Mouse (Mus musculus): ENCODE measurements around the gene Cdk5.

The Cdk5 gene

DNA sequence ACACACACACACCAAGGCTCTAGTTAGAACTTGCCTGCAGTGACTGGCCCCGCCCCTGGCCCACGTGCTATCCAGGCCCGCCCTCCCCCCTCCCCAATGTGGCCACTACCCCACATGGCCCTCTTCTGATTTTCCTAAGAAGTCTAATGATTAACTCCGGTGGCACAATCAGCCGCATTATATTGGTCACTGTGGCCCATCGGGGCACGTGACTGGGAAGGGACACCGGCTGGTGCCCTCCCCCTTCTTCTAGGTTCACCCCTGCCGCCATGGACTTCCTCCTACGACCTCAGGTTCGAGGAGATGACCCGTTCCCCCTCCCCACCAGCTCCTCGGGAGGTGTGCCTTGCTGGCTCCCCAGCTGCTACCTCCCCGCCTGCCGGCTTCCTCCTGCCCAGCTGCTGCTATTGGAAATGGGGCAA, 4.7 kb upstream of the Cdk5 start:
- DNase-seq (ENCODE audit: low spot score): no peak

DNA sequence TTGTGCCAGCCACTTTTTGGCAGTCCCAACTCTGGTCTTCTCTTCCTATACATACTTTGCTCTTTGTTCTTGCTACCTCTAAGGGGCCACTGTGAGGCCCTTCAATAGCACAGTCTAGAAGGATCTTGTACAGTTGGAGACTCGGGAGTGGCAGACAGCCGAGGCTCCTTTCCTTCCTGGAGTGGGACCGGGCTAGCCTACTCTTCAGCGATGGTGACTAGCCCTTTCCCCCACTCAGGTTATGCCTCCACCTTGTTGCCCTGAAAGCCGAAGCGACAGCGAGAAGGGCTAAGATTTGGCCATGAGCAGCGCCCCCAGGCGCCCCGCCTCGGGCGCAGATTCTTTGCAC, 3.9 kb upstream of the Cdk5 start:
- no peak for DNase-seq (ENCODE audit: low spot score)

DNA sequence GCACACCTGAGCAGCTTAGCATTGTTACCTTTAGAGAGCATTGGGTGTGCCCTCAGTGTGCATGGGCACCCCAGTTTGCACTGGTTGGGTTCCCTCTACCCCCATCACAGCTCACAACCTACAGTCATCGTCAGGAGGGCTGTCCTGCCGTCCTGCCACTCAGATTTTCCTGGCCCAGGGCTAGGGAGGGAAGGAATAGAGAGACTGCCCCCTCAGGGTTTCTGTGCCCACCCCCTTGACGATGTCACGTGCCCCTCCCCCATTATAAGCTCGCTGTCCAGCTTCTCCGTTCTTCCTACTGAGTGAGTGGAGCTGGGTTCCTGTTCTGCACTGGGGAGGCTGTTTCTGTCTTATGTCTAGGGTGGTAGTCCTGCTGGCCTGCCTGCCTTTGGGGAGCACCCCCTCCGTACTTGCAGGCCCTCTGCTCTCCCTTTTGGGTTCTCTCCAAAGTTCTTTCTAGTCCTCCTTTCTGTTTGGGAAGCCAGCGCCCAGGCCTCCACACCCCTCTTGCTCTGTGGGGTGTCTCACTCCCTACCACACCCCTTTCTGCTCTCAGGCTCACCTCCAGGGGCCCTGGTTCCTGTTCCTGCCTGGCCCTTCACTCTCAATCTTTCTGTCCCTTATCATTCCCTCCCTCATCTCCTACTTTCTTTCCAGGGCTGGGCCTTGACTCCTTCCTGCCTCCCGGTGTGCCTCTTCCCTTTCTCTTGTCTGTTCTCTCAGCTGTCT, 3.4 kb upstream of the Cdk5 start:
- no peak for DNase-seq (ENCODE audit: low spot score)

DNA sequence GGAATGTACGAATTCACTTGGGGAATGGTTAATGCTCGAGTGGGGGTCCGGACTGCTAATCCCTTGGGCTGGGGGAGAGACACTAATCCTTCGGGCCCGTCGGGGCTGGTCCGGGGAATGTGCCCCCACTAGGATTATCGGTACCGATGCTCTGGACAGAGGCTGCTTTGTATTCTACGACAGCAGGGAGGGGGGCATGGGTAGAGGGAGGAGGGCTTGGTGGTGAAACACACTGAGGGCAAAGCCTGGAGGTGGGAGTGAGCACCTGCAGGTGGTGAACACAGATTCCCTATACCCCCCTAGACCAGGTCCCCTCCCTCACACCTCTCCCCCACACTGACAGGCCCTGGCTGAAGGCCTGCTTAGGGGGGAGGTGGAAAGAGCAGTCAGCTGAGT, 2.7 kb upstream of the Cdk5 start:
- no peak for DNase-seq (ENCODE audit: low spot score)

DNA sequence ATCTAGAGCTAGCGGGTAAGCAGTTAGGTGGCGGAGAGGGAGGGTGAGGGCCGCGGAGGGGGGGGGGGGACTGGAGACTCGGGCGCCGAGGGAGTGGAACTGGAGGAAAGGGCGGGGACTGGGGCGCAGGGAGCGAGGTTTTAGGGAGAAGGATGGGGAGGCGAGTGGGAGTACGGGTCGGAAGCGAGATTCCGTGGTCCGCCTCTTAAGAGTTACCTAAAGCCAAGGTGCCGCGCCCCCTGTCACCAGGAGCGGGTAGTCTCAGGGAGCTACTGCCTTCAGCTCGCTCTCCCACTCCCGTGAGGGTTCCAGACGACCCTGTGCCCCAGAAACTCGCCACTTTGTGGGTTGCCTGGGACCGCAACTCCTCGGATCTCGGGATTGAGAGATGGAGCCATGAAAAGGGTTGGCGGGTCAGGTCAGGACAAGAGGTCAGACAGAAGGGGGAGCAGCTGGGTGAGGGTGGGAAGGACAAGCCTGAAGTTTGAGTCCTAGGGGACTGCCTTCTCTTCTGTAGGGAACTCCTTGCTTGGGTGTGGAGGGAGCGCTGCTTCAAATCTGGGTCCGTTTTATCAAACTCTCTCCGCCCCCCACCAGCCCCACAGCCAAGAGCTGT, 2.2 kb upstream of the Cdk5 start:
- DNase-seq (ENCODE audit: low spot score): peak; percentile 39

DNA sequence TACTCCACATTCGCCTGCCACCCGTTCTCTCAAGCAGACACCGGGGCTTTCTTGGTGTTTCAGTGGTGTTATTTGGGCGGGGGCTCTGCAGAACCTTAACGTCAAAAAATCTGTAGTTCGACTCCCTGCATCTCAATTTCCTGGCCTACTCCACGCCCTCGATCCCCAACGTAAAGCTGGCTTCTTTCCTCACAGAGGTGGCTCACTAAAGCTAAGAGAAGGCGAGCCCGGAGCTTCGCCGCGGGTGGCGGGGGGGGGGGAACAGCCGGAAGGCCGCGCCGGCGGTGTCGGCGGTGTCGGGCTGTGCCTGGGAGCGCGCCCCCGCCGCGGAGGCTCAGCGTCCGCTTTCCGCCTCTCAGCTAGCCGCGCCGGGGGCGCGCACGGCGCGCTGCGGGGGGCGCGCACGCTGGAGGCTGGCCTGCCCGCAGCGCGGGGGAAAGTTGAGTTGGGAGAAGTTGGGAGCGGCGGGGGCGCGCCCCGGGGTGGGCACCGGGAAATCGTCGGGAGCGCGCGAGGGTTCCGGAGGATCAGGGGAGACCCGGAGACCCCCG, 1.6 kb upstream of the Cdk5 start:
- peak; percentile 76 for DNase-seq (ENCODE audit: low spot score)

DNA sequence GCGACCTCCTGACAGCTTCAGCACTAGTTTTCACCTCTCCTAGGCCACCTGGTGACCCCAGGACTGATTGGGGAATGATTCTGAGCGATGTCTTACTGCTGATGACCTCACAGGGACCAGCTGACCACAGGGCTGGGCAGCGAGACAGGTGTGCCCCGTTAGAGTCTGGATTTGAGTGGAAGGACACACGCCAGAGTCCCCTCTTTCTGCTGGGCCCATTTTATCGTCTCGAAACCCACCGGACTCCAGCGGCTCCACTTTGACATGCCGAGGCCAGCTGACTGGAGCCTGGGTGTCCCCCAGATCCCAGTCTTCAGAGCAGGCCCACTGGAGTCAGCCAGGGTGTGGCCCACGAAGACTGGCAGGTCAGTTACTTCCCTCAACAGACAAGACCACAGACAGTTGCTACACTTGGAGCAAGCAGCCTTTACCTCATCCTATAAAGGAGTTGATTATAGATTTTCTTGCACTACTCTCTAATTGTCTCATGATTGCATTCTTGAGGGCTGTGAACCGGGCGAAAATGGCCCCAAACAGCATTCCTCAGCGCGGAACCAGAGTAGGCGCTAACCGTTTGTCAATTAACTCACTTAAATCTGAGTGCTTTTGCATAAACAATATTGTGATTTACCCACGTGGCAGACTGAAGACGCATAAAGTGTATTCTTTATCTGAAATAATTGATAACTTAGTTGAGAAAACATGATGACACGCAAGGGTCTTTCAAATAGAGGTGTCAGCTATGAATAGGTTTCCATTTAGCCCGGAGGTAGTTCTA, 863 bp upstream of the Cdk5 start:
- no peak for DNase-seq (ENCODE audit: low spot score)

DNA sequence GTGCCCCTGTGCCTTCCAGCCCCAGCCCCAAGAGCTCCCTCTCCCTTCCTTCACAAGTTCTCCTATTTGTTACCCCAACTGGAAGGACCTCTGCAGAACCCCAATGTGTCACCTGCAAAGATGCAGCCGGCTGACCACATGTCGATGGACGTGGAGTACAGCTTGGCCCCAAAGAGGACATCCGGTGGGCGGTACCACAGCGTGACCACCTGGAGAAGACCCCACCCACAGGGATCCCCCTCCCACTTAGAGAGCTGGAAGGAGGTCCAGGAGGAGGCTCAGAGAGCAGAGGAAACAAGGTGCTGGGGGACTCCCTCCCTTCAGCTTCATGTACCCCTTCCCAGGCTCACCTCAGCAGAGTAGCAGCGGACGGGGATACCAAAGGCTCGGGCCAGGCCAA, 2.9 kb downstream of the Cdk5 start:
- no peak for DNase-seq (ENCODE audit: low spot score)

DNA sequence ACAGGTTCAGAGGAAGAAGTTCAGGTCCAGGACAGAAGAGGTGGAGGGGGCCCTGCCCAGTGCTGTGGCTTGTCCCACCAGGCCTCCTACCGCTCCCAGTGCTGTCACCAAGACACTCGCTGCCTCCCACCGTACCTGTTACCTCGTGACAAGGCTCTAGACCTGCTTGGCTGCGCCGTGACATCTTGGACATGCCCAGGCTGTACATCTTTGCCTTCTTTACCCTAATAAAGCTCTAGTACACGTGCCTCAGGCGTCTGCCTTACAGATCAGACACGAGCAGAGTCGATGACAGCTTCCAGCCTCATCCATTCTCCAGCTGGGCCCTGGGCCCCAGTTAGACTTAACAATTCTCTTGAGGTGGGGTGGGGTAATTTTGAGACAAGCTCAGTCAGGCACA, 5.7 kb downstream of the Cdk5 start:
- no peak for DNase-seq (ENCODE audit: low spot score)

DNA sequence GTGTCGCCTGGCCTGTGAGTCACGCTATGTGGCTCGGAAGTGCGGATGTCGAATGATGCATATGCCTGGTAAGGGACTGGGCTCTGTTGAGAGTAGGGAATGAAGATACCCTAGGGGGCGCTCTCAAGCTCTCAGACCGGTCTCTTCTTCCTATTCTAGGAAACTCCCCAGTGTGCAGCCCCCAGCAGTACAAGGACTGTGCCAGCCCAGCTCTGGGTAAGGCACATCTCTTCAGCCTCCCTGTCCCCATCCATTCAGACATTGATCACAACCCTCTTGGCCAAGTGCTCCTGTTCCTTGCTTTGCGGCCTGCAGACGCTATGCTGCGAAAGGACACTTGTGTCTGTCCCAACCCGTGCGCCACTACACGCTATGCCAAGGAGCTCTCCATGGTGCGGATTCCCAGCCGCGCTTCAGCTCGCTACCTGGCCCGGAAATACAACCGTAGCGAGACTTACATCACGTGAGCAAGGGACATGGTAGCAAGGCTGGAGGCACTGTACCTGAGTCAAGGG, 7.1 kb downstream of the Cdk5 start:
- peak; percentile 49 for DNase-seq (ENCODE audit: low spot score)

DNA sequence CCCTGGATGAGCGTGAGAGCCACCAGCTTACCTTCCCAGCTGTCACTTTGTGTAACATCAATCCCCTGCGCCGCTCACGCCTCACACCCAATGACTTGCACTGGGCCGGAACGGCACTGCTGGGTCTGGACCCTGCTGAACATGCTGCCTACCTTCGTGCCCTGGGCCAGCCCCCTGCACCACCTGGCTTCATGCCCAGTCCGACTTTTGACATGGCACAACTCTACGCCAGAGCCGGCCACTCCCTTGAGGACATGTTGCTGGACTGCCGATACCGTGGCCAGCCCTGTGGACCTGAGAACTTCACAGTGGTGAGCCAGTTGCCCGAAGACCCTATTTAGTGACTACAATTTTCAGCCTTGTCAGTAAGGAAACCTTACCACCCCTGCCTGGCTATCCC, 9.4 kb downstream of the Cdk5 start:
- no peak for DNase-seq (ENCODE audit: low spot score)

DNA sequence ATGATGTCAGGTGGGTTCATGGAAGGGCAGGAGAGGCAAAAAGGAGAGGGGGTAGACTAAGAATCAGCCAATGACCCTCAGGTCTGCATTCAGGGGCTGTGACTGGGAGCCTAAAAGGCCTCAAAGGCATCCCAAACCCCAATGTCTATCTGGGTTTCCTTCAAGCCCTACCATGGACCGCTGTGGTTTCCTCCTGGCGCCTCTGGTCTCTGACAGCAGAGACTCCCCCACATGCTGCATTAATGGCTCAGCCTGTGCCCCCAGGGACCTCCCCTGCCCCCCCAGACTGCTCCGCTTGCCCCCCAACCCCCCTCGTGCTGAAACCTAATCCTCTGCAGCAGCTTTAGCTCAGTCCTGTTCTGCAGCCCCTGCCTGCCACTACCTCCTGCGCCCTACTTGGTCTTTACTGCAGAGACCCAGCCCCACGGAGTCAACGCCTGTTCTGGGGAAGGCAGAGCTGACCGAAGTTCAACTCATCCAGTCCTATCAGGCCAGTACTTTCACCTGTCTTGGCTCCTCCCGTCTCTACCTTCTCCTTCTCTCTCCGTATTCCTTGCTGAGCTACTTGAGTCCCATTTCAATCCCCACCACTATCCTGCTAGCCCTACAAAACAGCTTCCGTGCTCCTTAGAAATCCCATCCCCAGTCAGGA, 10.2 kb downstream of the Cdk5 start, which contains the start of gene Asic3:
Gene Asic3, plus strand, starts transcription at position 351 of the 652 bp plus-strand sequence.
- DNase-seq (ENCODE audit: low spot score): no peak

DNA sequence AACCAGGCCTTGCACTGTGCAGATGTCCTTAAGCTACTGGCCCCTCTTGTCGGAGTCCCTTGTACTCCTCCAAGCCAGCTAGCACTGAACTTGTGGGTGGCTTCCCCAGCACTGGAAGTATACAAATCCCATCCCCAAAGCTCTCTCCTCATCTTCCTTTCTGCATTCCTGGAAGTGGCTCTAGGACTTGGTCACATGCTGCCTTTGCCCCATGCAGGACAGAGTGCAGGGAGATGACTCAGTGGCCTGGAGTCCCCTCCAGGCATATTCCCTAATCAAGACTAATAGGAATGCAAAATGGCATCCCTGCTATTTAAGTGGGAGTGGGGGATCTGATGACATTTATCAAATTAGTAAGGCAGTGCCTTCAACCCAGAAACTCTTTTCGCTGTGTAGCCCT, 11.3 kb downstream of the Cdk5 start:
- peak; percentile 24 for DNase-seq (ENCODE audit: low spot score)

DNA sequence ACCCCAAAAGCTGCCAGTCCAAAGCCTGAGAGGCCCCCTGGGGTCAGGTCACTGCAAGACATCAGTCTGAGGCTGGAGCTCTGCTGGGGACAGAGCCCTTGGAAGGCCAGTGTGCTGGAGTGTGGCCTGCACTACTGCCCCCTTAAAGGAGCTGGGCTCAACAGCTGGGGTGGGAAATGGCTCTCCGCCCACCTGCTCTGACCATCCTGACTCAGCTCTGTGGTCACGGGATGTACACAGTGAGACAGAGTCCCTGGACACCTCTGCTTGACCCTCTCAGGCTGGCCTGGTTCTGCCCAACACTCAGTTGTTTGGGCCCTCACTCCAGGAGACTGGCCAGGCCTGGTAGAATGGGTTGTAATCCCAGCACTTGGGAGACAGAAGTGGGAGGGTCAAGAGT, 13.9 kb downstream of the Cdk5 start:
- DNase-seq (ENCODE audit: low spot score): no peak

DNA sequence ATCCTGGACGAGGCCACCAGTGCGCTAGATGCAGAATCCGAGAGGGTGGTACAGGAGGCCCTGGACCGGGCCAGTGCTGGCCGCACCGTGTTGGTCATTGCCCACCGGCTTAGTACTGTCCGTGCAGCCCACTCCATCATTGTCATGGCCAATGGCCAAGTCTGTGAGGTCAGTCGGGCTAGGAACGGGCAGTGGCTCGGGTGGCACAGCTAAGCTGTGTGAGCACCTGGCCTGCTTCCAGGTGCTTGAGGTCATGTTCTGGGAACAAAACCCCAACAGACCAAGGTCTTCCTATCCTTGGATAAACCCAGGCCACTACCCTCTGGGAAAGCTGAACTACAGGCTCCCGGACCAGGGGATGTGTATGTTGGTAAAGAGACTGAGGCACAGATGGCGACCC, 14.7 kb downstream of the Cdk5 start:
- DNase-seq (ENCODE audit: low spot score): no peak

DNA sequence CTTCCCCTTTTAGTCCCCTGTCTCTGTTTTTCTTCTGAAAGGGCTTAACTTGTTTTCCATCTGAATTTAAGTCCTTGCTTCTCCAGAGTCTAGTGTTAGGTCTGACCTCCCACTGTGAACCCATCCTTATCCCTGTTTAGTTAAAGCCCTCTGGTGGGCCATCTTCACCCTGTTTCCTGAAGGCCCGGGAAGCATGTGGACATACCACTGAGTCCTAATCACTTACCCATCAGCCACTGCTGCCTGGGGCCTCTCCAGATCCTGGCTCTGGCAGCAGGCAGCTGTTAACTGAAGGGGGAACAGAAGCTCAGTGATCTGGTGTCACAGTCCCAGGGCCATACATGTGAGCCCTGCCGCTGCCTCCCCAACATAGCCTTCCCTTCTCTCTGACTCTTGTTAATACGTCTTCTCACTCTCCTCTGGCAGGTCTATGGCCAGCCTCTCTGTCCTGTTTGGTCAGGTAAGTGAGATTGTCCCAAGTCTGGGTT, 17.9 kb downstream of the Cdk5 start:
- DNase-seq (ENCODE audit: low spot score): no peak

DNA sequence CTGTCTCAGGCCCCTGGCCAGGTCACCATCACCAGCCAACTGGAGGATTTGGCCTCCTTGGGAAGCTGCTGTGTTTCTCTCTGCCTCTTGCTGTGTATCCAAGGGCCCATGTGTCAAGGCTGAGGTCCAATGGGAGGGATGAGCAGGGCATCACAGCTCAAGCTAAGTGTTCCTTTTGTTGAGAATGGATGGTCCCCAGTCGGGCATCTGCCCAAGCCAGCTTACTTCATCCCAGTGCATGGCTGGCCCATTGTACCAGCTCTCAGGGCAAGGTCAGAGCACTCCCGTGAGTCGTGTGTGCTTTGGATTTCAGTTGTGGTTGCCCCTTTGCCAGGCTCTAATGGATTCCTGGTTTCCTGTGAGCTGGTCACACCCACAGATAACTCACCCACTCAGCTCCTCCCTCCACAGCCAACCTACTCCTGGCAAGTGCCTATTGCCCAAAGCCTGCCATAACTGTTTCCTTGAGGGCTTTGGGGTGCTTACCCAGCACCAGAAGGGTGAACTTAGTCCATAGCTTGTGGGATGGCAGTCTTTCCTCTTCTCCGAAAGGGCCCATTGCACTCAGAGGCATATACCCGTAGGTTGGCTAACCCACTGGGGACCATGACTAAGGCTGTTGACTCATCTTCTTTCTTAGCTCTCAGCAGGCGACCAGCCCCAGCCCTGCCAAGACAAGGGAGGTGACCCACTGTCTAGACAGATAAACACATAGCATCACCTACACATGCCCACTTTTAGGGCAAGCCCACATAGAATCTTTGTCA, 18.6 kb downstream of the Cdk5 start:
- DNase-seq (ENCODE audit: low spot score): peak; percentile 47

DNA sequence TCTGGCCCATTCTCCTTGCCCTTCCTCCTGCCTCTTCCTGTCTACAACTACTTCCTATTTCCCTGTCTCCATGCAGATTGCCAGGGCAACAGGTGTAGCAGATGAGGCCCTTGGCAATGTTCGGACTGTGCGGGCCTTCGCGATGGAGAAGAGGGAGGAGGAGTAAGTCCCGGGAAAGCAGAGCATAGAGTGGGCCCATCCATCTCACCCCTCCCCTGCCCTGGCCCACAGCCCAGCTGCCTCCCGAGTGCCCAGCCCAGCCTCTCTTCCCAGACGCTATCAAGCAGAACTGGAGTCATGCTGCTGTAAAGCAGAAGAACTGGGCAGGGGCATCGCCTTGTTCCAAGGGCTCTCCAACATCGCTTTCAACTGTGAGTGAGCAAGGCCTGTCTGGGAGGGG, 21.4 kb downstream of the Cdk5 start:
- no peak for DNase-seq (ENCODE audit: low spot score)

DNA sequence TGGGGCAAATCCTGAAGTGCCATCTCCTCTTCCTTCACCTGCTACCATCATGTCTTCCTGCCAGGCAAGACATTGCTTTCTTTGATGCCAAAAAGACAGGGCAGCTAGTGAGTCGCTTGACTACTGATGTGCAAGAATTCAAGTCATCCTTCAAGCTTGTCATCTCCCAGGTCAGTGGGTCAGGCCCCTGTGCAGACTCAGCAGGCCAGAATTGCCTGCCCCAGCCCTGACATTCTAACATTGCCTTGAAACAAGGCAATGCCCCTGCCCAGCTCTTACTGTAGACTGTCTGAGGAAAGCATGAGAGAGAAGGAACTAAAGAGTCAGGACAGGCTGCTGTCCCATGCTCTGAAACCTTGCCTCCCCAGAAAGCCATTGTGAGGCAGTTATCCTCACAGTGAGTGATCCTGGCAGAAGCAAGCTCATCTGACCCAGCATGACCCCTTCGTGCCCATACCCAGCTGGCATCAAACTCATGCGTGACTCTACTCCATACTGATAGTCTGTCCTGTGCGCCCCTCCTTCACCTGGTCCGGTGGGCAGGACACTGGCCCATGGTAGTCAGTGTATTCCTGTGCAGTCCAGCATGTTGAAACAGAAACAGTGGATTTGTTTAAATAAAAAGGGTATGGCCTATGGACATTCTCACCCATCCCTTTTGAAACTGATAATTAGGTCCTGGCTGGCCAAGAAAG, 22.3 kb downstream of the Cdk5 start:
- no peak for DNase-seq (ENCODE audit: low spot score)

DNA sequence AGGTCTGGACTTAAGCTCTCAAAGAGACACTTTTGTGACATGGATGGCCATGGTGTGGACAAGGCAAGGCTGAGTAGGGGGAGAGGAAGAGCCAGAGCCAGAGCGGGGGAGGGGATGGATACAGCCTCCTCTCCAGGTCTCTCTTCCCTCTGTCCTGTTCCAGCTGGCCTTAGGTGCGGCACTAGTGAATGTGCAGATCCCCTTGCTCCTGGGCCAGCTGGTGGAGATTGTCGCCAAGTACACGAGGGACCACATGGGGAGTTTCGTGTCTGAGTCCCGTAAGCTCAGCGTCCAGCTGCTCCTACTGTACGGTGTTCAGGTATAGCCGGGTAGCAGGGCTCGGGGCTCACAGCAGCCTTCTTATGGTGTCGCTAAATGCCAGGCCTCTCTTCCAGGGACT, 23.0 kb downstream of the Cdk5 start:
- DNase-seq (ENCODE audit: low spot score): no peak

DNA sequence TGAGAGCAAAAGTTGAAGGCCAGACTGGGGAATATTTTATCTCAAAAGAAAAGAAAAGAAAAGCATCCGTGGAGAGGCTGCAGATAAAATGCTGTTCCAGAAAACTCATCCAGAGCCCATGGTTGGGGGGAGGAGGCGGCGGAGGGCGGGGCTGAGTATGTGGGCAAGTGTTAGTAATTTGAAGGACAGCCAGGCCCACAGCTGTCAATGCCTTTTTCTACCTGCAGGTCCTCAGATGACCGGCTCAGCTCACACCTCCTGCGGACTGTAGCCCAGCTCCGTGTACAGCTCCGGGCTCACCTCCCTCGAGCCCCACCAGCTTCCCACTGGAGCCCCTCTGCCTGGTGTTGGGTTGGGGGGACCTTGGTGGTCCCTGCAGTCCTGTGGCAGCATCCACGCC, 23.6 kb downstream of the Cdk5 start:
- DNase-seq (ENCODE audit: low spot score): no peak

Measured in adipocyte (in vitro differentiated cells).